Mouse (Mus musculus) effector memory CD4-positive, alpha-beta T cell, adult 7 months (primary cell): ENCODE data around the gene Rpl18a. TPM values are rescaled to one million over a fixed set of nuclear protein-coding genes. Genes with fewer than 3 reads are reported as not detected.

Experiments
- polyA plus RNA-seq: library from polyadenylated mRNA; unstranded; fragments of 100-300 nt; shearing (Covaris generic); gene quantifications from one replicate; pipeline ENCODE4 v1.2.1, GENCODE M21; 2017

Gene Rpl18a
- 7,063 TPM for polyA plus RNA-seq

GRCm38 (mm10) chr8:70897021-70897680, at the start of gene Rpl18a:
Rpl18a (minus strand) TSS chr8:70897412.

DNA sequence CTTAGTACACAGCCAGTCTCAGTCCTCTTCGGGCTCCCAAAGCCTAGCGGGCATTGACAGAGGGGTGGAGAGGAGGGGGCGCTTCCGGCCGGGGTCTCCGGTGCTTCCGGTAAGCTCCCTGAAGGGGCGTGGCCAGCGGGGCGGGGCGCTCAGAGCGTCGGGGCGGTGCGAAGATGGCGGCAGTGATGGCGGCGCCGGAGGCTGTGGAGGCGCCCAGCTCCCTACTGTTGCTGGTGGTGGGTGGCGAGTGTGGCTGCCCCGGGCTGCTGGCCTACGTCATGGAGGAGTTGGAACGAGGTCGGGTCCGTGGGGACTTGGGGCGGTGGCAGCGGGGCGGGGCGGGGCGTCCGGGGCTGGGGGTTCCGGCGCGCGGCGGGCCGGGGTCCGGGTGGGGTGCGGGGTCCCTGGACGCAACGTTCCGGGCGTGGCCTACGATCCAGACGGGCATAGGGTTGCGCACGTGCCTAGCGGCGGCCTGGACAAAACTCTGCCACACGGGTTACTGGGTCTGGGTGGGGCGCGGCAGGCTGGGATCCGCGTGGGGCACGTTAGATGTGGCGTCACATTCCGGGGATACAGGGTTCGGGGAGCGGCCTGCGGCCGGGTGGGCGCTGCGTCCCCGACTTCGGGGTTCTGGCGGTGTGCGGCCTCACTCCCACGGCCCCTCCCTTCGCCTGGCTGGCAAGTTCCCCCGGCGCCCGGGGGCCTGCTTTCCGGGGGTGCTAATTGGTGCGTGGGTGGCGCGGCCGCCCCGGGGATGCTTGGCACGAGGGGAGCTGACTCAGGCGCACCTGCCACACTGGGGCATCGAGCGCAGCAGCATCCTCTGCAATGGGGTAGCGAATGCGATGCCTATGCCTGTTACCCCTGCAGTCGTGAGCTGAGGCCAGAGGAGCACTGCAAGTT, 8.9 kb upstream of the Rpl18a start, which contains the start of gene Map1s:
TSS of gene Map1s (plus strand) at position 102 of the 906 bp plus-strand sequence.

DNA sequence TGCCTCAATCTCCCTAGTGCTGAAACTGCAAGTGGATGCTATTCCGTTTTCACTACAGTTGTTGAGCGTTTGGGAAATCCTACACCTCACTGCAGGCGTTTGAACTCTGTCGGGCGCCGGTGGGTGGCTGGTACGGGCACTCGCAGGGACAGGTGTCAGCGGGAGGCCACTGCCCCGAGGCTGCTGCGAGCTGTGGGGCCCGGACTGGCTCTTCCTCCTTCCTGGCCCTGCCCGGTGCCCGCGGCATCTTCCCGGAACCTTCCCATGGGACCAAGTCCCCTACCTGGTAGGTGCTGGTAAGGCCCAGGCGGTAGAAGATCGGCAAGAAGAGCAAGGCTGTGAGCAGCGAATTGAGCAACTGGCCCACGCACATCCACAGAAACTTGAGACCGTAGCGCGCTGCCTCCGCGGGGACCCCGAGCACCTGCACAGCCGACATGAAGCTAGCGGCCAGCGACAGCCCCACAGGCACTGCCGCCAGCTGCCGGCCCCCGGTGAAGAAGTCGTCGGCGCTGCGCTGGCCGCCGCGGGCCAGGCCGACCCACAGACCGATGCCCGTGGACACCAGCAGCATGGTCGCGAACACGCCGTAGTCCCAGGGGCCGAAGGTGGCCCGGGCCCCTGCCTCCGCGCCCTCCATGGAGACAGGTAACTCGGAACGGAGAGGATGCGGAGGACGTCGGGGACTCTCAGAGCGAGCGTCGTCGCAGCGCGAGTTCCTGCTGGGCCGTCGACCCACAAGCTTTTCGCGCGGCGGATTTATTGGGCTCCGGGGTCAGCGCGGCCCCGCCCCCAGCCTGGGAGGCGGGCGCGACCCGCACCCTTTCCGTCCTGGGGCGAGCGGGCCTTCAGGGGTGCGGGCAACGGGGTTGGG, 5.0 kb downstream of the Rpl18a start, which contains the start of gene Slc5a5:
TSS of gene Slc5a5 (minus strand) at position 736 of the 874 bp plus-strand sequence.

DNA sequence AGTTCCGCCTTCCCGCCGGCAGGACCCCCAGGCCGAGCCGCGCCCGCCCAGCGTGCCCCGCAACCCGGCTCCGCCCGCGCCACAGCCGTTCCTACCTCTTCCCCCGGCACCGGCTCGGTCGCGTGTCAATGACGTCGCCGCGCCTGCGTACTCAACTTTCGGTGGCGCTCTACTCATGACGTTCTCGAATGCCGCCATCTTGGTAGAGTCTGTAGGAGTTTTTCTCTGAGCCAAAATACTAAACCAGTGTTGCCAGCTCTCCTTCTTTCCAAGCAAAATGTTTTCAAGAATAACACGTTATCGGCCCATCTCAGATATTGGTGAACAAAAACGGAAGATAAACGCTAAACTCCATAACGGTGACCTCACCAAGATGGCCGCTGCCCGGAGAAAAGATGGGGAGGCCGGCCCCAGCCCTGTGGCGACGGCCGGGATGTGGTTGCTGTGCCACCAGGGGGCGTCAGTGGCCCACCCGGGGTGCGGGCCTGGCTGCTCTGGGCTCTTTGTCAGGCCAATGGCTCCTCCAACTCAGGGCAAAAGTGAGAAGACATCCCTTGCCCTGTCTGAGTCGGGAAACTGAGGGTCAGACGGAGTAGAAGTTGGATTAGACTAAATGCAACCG, 23.7 kb downstream of the Rpl18a start, which contains the start of gene Ccdc124:
TSS of gene Ccdc124 (minus strand) at position 572 of the 622 bp plus-strand sequence.

DNA sequence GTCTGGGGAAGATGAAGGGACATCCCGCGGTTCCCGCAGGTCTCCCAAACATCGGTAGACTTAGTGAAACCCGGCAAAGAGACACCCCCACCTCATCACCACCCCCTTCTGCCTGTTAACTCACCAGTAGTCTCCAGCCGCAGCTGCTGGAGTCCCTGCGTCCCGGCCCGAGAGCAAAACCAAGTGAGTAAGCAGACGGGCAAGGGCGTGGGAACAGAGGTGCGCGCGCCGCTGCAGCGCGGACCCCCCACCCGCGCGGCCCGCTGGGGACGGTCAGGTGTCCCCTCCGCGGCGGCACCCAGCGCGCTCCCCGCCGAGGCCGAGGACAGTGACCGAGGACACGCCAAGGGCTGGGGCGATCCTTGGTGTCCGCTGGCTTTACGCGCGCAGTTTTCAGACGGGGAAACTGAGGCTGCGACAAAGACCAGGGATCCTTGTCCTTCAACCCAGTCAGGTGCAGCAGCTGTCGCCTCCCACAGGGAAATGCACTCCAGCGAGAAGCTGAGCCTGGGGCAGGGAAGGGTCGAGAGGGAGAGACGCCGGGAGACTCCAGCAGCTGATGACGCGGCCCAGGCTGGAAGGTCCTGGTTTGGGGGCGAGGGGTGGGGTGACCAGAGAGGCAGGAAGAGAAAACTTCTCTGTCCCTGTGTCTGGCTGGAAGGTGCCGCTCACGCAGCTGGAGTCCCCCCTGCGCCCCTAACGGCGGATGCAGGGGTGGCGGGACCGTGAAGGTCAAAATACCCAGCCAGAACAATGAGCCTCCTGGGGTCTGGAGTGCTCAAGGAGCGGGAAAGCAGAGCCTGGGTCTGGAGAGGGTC, 34.2 kb downstream of the Rpl18a start, which contains the start of gene Kcnn1:
TSS of gene Kcnn1 (minus strand) at position 435 of the 818 bp plus-strand sequence.

Other genes with a start within 250 kb of the Rpl18a start
- gene Pgpep1, start 237.0 kb downstream of the Rpl18a start, polyA plus RNA-seq, result 0.79 TPM
- 249 TPM for gene Lsm4, start 224.2 kb downstream of the Rpl18a start, polyA plus RNA-seq
- 1,865 TPM for gene Jund, start 198.5 kb downstream of the Rpl18a start, polyA plus RNA-seq
- gene Iqcn, start 194.0 kb downstream of the Rpl18a start, polyA plus RNA-seq, result 0.22 TPM
- gene Gm3336, start 178.9 kb downstream of the Rpl18a start, polyA plus RNA-seq, result not detected
- gene Pde4c, start 173.7 kb downstream of the Rpl18a start, polyA plus RNA-seq, result 0.24 TPM
- 1.1 TPM for gene Rab3a, start 142.7 kb downstream of the Rpl18a start, polyA plus RNA-seq
- gene Mpv17l2, start 136.5 kb downstream of the Rpl18a start, polyA plus RNA-seq, result 34.0 TPM
- 14.5 TPM for gene Pik3r2, start 120.7 kb downstream of the Rpl18a start, polyA plus RNA-seq
- gene Mast3, start 92.4 kb downstream of the Rpl18a start, polyA plus RNA-seq, result 83.9 TPM
- gene Il12rb1, start 89.0 kb downstream of the Rpl18a start, polyA plus RNA-seq, result 25.7 TPM
- gene Arrdc2, start 57.7 kb downstream of the Rpl18a start, polyA plus RNA-seq, result 22.1 TPM
- gene Kcnn1, start 34.2 kb downstream of the Rpl18a start, polyA plus RNA-seq, result not detected
- gene Ccdc124, start 23.5 kb downstream of the Rpl18a start, polyA plus RNA-seq, result 77.8 TPM
- gene Slc5a5, start 4.7 kb downstream of the Rpl18a start, polyA plus RNA-seq, result 0.46 TPM
- gene Map1s, start 8.5 kb upstream of the Rpl18a start, polyA plus RNA-seq, result 54.0 TPM